Mouse (Mus musculus): ENCODE measurements around the gene Rab38. TPM values are rescaled to one million over a fixed set of nuclear protein-coding genes. Genes with fewer than 3 reads are reported as not detected.

The Rab38 gene
- polyA plus RNA-seq, 1 experiment from 2014 or later, result 2.0 TPM

DNA sequence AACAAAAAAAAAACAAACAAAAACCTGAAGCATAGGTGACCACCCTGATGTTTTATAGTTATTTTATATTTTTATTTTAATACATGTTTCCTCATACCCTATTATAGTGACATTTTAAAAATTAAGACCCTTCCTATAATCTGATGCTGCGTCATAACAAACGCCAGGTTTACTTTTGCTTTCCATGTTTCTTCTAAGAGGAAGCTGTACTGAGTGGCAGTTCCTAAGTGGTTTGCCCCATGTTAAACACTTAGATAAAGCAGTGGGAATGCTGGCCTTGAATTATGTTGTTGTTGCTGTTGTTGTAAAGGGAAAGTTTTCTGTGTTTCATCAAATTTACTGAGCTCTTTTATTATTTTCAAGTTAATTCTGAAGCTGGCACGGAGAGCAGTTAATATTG is 27.8 kb downstream of the Rab38 start:
- no peaks in the 10 kb centered on the region for H3K9me3 ChIP-seq (ENCODE audit: control insufficient read depth, low read length)
- no peak overlapping the region for H3K27ac ChIP-seq (replicated peaks in 1 of 2; ENCODE audit: control insufficient read depth in 1 of 2, insufficient read depth in 1 of 2, low read depth in 2 of 2, low read length in 2 of 2)
- no peaks in the 10 kb centered on the region for H3K27me3 ChIP-seq (ENCODE audit: control insufficient read depth, insufficient read depth, low read length)
- no peaks in the 10 kb centered on the region for H3K36me3 ChIP-seq (ENCODE audit: control insufficient read depth, insufficient read depth, low read length)
- H3K4me1 ChIP-seq (ENCODE audit: control insufficient read depth in 2 of 2, insufficient read depth in 2 of 2, low read length in 2 of 2), result no peaks in the 10 kb centered on the region
- no peak overlapping the region for H3K4me2 ChIP-seq (ENCODE audit: low read length)
- H3K9ac ChIP-seq (ENCODE audit: low read length), result no peak overlapping the region
- no peak overlapping the region for H3K4me3 ChIP-seq (ENCODE audit: control insufficient read depth in 1 of 2, insufficient read depth in 1 of 2, low read depth in 1 of 2, low read length in 2 of 2)
- ATAC-seq (ENCODE audit: insufficient number of reproducible peaks, insufficient read depth, low FRiP score, low read depth), result no peak
- WGBS, result 60% methylated on average over 3 of the region's 3 CpGs

DNA sequence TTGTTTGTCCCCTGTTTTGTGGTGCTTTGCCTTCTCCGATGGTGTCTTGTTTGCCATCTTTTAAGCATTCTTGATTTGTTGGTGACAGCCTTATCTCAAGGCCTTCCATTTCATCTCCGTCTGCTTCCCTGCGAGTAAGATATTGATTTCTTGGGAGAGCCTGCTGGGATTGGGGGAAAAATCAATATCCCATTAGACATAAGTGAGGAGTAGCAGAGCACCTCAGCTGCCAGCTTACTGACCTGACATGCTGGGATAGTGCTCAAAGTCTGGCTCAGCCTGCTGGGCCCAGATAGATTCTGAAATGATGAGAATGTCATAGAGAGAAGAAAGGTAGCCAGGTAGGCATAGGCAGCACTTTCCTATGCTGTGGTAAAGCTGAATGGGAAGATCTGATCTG is 37.7 kb downstream of the Rab38 start:
- Histone ChIP-seq H3K9me3 (ENCODE audit: control insufficient read depth, low read length) (no peaks in the 10 kb centered on the region), H3K36me3 (ENCODE audit: control insufficient read depth, insufficient read depth, low read length) (no peaks in the 10 kb centered on the region), H3K9ac (ENCODE audit: low read length) (no peak overlapping the region), H3K4me2 (ENCODE audit: low read length) (no peak overlapping the region), H3K27me3 (ENCODE audit: control insufficient read depth, insufficient read depth, low read length) (no peaks in the 10 kb centered on the region), H3K4me3 (ENCODE audit: control insufficient read depth in 1 of 2, insufficient read depth in 1 of 2, low read depth in 1 of 2, low read length in 2 of 2) (no peak overlapping the region), H3K4me1 (ENCODE audit: control insufficient read depth in 2 of 2, insufficient read depth in 2 of 2, low read length in 2 of 2) (no peaks in the 10 kb centered on the region), H3K27ac (replicated peaks in 1 of 2; ENCODE audit: control insufficient read depth in 1 of 2, insufficient read depth in 1 of 2, low read depth in 2 of 2, low read length in 2 of 2) (no peak overlapping the region)
- no peak for ATAC-seq (ENCODE audit: insufficient number of reproducible peaks, insufficient read depth, low FRiP score, low read depth)
- 56% methylated on average over 3 of the region's 3 CpGs for WGBS

GRCm38 (mm10) chr7:88482110-88482619 is 52.1 kb downstream of the Rab38 start:
- H3K4me2 ChIP-seq (ENCODE audit: low read length), result no peak overlapping the region
- no peaks in the 10 kb centered on the region for H3K4me1 ChIP-seq (ENCODE audit: control insufficient read depth in 2 of 2, insufficient read depth in 2 of 2, low read length in 2 of 2)
- H3K9ac ChIP-seq (ENCODE audit: low read length), result no peak overlapping the region
- no peak overlapping the region for H3K4me3 ChIP-seq (ENCODE audit: control insufficient read depth in 1 of 2, insufficient read depth in 1 of 2, low read depth in 1 of 2, low read length in 2 of 2)
- H3K27ac ChIP-seq (replicated peaks in 1 of 2; ENCODE audit: control insufficient read depth in 1 of 2, insufficient read depth in 1 of 2, low read depth in 2 of 2, low read length in 2 of 2), result no peak overlapping the region
- 75% methylated on average over 7 of the region's 7 CpGs for WGBS
- no peaks in the 10 kb centered on the region for H3K9me3 ChIP-seq (ENCODE audit: control insufficient read depth, low read length)
- no peaks in the 10 kb centered on the region for H3K36me3 ChIP-seq (ENCODE audit: control insufficient read depth, insufficient read depth, low read length)
- ATAC-seq (ENCODE audit: insufficient number of reproducible peaks, insufficient read depth, low FRiP score, low read depth), result no peak
- no peaks in the 10 kb centered on the region for H3K27me3 ChIP-seq (ENCODE audit: control insufficient read depth, insufficient read depth, low read length)

DNA sequence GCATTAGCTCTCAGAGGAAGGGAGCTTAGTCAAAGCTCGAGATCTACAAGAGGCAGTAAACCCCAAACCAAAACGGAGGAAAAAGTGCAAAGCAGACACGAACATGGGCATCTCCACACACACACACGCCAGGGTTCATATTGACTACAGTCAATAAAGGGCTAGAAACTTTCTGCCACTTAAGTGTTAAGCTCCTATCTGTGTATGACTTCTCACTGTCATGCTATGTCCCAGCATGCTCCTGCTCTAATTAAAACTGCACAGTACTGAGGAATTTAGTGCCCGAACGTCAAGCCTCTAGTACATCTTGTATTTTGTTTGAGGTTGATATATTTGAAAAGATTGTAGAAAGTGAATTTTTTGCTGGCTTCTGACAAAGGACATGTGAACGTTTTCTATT is 52.6 kb downstream of the Rab38 start:
- Histone ChIP-seq H3K4me1 (ENCODE audit: control insufficient read depth in 2 of 2, insufficient read depth in 2 of 2, low read length in 2 of 2) (no peaks in the 10 kb centered on the region), H3K4me2 (ENCODE audit: low read length) (no peak overlapping the region), H3K4me3 (ENCODE audit: control insufficient read depth in 1 of 2, insufficient read depth in 1 of 2, low read depth in 1 of 2, low read length in 2 of 2) (no peak overlapping the region), H3K36me3 (ENCODE audit: control insufficient read depth, insufficient read depth, low read length) (no peaks in the 10 kb centered on the region), H3K27me3 (ENCODE audit: control insufficient read depth, insufficient read depth, low read length) (no peaks in the 10 kb centered on the region), H3K9me3 (ENCODE audit: control insufficient read depth, low read length) (no peaks in the 10 kb centered on the region), H3K9ac (ENCODE audit: low read length) (no peak overlapping the region), H3K27ac (replicated peaks in 1 of 2; ENCODE audit: control insufficient read depth in 1 of 2, insufficient read depth in 1 of 2, low read depth in 2 of 2, low read length in 2 of 2) (no peak overlapping the region)
- no peak for ATAC-seq (ENCODE audit: insufficient number of reproducible peaks, insufficient read depth, low FRiP score, low read depth)
- 70% methylated on average over 7 of the region's 7 CpGs for WGBS

DNA sequence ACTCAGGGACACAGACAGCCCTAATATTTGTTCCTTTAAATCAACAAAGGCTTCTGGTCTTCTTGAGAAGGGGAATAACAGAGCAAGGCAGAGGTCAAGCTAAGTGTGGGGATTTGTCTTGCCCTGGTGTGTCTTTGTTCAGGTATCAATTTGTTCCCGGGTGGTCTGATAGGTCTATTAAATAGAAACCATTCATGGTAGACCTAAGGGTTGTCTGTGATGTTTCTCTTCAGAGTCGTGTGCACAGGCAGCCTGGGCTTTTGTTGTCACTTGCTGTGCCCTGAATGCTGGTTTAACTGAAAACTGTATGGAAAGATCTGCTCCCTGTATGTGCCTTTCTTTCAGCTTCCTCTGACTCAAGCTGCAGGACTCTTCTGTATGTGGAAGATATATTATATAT is 60.9 kb downstream of the Rab38 start:
- H3K4me3 ChIP-seq (ENCODE audit: control insufficient read depth in 1 of 2, insufficient read depth in 1 of 2, low read depth in 1 of 2, low read length in 2 of 2), result no peak overlapping the region
- no peaks in the 10 kb centered on the region for H3K9me3 ChIP-seq (ENCODE audit: control insufficient read depth, low read length)
- no peak overlapping the region for H3K9ac ChIP-seq (ENCODE audit: low read length)
- H3K4me1 ChIP-seq (ENCODE audit: control insufficient read depth in 2 of 2, insufficient read depth in 2 of 2, low read length in 2 of 2), result no peaks in the 10 kb centered on the region
- H3K27me3 ChIP-seq (ENCODE audit: control insufficient read depth, insufficient read depth, low read length), result no peaks in the 10 kb centered on the region
- WGBS, result 47% methylated on average over 2 of the region's 2 CpGs
- H3K36me3 ChIP-seq (ENCODE audit: control insufficient read depth, insufficient read depth, low read length), result no peaks in the 10 kb centered on the region
- H3K4me2 ChIP-seq (ENCODE audit: low read length), result no peak overlapping the region
- ATAC-seq (ENCODE audit: insufficient number of reproducible peaks, insufficient read depth, low FRiP score, low read depth), result no peak
- no peak overlapping the region for H3K27ac ChIP-seq (replicated peaks in 1 of 2; ENCODE audit: control insufficient read depth in 1 of 2, insufficient read depth in 1 of 2, low read depth in 2 of 2, low read length in 2 of 2)

DNA sequence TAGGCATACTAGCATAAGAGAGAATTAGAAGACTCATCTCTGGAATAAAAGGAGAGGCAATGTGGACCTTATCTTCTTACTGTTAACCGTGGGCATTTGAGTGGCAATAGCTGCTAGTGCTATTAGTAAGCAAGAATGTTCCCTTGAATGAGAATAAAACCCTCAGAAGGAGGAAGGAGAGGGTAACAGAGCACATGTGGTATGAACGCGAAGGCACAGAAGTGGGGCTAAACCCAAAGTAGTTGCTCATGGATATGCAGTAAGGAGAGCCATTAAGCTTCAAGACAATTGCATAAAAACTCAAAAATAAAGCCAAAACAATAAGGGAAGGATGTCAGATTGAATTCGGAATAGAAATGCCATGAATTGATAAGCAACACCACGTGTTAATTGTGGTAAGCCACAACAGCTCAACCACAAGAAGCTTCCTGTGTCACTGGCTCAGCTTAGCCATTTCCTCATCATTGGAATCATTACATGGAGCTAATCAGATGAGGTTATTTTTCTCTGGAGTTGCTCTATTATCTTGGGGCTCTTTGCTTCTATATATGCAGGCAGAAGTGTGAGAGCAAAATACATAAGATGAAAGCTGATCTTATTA is 72.2 kb downstream of the Rab38 start:
- H3K4me3 ChIP-seq (ENCODE audit: control insufficient read depth in 1 of 2, insufficient read depth in 1 of 2, low read depth in 1 of 2, low read length in 2 of 2), result no peak overlapping the region
- H3K27me3 ChIP-seq (ENCODE audit: control insufficient read depth, insufficient read depth, low read length), result no peaks in the 10 kb centered on the region
- H3K4me1 ChIP-seq (ENCODE audit: control insufficient read depth in 2 of 2, insufficient read depth in 2 of 2, low read length in 2 of 2), result no peaks in the 10 kb centered on the region
- no peak overlapping the region for H3K9ac ChIP-seq (ENCODE audit: low read length)
- no peaks in the 10 kb centered on the region for H3K9me3 ChIP-seq (ENCODE audit: control insufficient read depth, low read length)
- H3K4me2 ChIP-seq (ENCODE audit: low read length), result no peak overlapping the region
- WGBS, result 80% methylated on average over 5 of the region's 5 CpGs
- no peak for ATAC-seq (ENCODE audit: insufficient number of reproducible peaks, insufficient read depth, low FRiP score, low read depth)
- no peak overlapping the region for H3K27ac ChIP-seq (replicated peaks in 1 of 2; ENCODE audit: control insufficient read depth in 1 of 2, insufficient read depth in 1 of 2, low read depth in 2 of 2, low read length in 2 of 2)
- no peaks in the 10 kb centered on the region for H3K36me3 ChIP-seq (ENCODE audit: control insufficient read depth, insufficient read depth, low read length)

GRCm38 (mm10) chr7:88509748-88510147 is 79.7 kb downstream of the Rab38 start:
- no peak for ATAC-seq (ENCODE audit: insufficient number of reproducible peaks, insufficient read depth, low FRiP score, low read depth)
- Histone ChIP-seq H3K4me2 (ENCODE audit: low read length) (no peak overlapping the region), H3K27me3 (ENCODE audit: control insufficient read depth, insufficient read depth, low read length) (no peaks in the 10 kb centered on the region), H3K36me3 (ENCODE audit: control insufficient read depth, insufficient read depth, low read length) (no peaks in the 10 kb centered on the region), H3K9me3 (ENCODE audit: control insufficient read depth, low read length) (no peaks in the 10 kb centered on the region), H3K9ac (ENCODE audit: low read length) (no peak overlapping the region), H3K4me1 (ENCODE audit: control insufficient read depth in 2 of 2, insufficient read depth in 2 of 2, low read length in 2 of 2) (no peaks in the 10 kb centered on the region), H3K4me3 (ENCODE audit: control insufficient read depth in 1 of 2, insufficient read depth in 1 of 2, low read depth in 1 of 2, low read length in 2 of 2) (no peak overlapping the region), H3K27ac (replicated peaks in 1 of 2; ENCODE audit: control insufficient read depth in 1 of 2, insufficient read depth in 1 of 2, low read depth in 2 of 2, low read length in 2 of 2) (no peak overlapping the region)
- WGBS, result 61% methylated on average over 2 of the region's 2 CpGs

DNA sequence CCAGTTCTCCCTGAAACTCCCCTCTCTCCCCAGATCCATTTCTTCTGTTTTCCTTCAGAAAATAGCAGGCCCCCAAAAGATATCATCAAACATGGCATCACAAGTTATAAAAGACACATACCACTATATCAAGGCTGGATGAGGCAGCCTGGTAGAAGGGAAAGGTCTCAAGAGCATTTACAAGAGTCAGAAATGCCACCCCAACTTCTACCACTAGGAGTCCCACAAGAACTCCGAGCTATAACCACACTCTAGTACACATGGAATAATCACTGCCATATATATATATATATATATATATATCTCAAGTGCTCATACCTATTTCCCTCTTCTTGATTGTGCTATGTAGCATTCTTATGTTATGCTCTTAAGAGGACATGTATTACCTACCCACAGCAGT is 92.4 kb downstream of the Rab38 start:
- WGBS, result 56% methylated on average over 1 of the region's 1 CpGs
- Histone ChIP-seq H3K4me3 (ENCODE audit: control insufficient read depth in 1 of 2, insufficient read depth in 1 of 2, low read depth in 1 of 2, low read length in 2 of 2) (no peak overlapping the region), H3K36me3 (ENCODE audit: control insufficient read depth, insufficient read depth, low read length) (no peaks in the 10 kb centered on the region), H3K9me3 (ENCODE audit: control insufficient read depth, low read length) (no peaks in the 10 kb centered on the region), H3K9ac (ENCODE audit: low read length) (no peak overlapping the region), H3K27me3 (ENCODE audit: control insufficient read depth, insufficient read depth, low read length) (no peaks in the 10 kb centered on the region), H3K27ac (replicated peaks in 1 of 2; ENCODE audit: control insufficient read depth in 1 of 2, insufficient read depth in 1 of 2, low read depth in 2 of 2, low read length in 2 of 2) (no peak overlapping the region), H3K4me2 (ENCODE audit: low read length) (no peak overlapping the region), H3K4me1 (ENCODE audit: control insufficient read depth in 2 of 2, insufficient read depth in 2 of 2, low read length in 2 of 2) (no peaks in the 10 kb centered on the region)
- ATAC-seq (ENCODE audit: insufficient number of reproducible peaks, insufficient read depth, low FRiP score, low read depth), result no peak

Data from heart, embryonic 14.5 days (tissue).